Mouse (Mus musculus) megakaryocyte-erythroid progenitor cell, adult 5 weeks (primary cell): Measurements from ENCODE around the gene Sftpa1. TPM values are rescaled to one million over a fixed set of nuclear protein-coding genes. Genes with fewer than 3 reads are reported as not detected.

Source experiments
- polyA plus RNA-seq: library from polyadenylated mRNA; stranded (reverse); fragments of >175 nt; gene quantifications from 2 replicates; pipeline ENCODE4 v1.2.3, GENCODE M21; 2012

The Sftpa1 gene
- polyA plus RNA-seq: not detected in 2 replicates

DNA sequence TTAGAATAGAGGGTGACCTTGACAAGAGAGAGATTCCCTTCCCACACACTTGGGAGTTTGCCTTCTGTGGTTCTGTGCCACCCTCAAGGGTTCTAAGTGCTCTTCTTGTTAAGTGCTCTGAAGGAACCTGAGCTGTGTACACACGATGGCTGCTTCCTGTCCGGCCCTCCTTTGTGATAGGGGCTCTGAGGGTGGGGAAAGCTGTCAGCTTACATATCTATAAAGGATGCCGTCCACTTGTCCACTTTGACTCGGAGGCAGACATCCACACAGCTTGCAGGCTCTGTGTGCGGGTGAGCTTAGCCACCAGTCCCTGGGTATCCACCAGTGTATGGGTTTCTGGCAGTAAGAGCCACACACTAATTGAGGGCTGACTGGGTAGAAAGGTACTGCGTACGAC, at the start of gene Sftpa1:
TSS of gene Sftpa1 (plus strand) at position 243 of the 400 bp plus-strand sequence.

GRCm38 (mm10) chr14:41104853-41105444, 26.6 kb upstream of the Sftpa1 start, which contains the start of gene Mat1a:
Gene Mat1a, plus strand, starts transcription at chr14:41105035.

GRCm38 (mm10) chr14:41151220-41151898, 19.8 kb downstream of the Sftpa1 start, which contains the start of gene Mbl1:
Gene Mbl1, plus strand, starts transcription at chr14:41151458.

GRCm38 (mm10) chr14:41185059-41185821, 53.7 kb downstream of the Sftpa1 start, which contains the start of gene Sftpd:
Gene Sftpd, minus strand, starts transcription at chr14:41185149.

Other genes starting within 250 kb of the Sftpa1 start
- 0.09 and 0.39 TPM in 2 replicates for gene Sh2d4b, start 238.5 kb upstream of the Sftpa1 start, polyA plus RNA-seq
- gene Tspan14, start 165.0 kb upstream of the Sftpa1 start, polyA plus RNA-seq: 10.7 and 11.9 TPM in 2 replicates
- 4.1 and 6.8 TPM in 2 replicates for gene Fam213a, start 118.0 kb upstream of the Sftpa1 start, polyA plus RNA-seq
- not detected in 2 replicates for gene Dydc2, start 62.6 kb upstream of the Sftpa1 start, polyA plus RNA-seq
- not detected in 2 replicates for gene Dydc1, start 58.9 kb upstream of the Sftpa1 start, polyA plus RNA-seq
- not detected in 2 replicates for gene Mat1a, start 26.7 kb upstream of the Sftpa1 start, polyA plus RNA-seq
- gene Mbl1, start 19.7 kb downstream of the Sftpa1 start, polyA plus RNA-seq: not detected in 2 replicates
- not detected in 2 replicates for gene Sftpd, start 53.4 kb downstream of the Sftpa1 start, polyA plus RNA-seq
- gene Gm2832, start 147.0 kb downstream of the Sftpa1 start, polyA plus RNA-seq: not detected in 2 replicates
- not detected in 2 replicates for gene Gm5798, start 216.8 kb downstream of the Sftpa1 start, polyA plus RNA-seq